Mouse (Mus musculus) B cell, adult 2 months (primary cell): ENCODE measurements at regions not wholly inside any gene's neighbourhood (a gene's known extent, or its start where the extent isn't known, plus 50 kb on each side); places are given as distances from the start of the nearest gene placed in this dataset.

Experiments used
- DNase-seq, 2 experiments: peaks; one replicate each; pipeline ENCODE4 v3.0.0; 2022

DNA sequence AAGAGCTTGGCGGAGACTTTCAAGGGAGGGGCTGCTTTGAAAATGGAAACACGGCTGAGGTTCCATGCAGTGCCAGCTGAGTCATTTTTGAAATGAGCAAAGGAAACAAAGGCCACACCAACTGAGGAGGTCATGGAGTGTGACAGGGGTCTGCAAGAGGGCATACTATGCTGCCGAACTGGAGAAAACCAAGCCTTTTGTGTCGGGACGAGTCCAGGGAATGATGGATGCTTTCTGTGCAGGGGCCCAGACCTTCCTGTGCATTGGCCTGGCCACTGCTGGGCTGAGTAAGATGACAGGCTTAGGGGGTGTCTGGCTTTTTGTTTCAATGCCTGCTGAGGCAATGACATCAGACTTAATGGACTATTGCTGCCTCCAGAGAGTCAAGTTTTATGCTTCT, 203.8 kb upstream of the Ubash3b start:
- DNase-seq = no peak

DNA sequence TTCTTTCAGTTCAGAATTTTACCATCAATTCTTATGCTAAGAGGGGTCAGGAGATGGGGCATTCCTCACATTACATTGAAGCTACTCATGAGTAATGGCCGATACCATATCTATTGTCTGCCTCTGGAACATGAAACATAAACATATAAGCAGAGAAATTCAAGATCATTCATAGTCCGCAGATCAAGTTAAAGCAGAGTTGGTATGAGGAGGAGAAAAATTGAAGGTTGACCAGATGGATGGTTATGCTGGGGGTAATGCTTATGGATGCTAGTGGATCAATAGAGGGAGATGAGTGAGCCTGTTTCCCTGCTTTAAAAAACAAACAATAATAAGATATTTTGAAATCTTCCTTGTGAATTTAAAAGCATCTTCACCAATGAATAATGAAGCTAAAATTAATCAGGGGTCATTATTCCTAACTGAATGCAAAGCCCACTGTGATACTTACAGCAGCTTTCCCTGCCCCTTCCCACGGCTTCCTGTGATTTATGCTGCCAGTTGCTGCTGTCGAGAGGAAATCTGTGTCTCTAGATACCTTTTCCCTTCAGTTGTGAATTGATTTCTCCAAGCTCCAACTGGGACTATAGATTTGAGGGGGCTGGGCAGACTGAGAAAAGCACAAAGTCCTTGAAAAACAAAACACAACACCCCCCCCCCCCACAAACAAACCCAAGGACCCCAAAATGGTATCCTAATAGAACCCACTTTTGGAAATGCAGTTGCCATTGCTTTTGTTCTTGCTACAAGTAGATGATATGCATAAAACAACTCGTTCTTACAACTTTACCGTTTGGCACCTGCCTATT, 203.1 kb upstream of the Ubash3b start:
- DNase-seq = no peak

DNA sequence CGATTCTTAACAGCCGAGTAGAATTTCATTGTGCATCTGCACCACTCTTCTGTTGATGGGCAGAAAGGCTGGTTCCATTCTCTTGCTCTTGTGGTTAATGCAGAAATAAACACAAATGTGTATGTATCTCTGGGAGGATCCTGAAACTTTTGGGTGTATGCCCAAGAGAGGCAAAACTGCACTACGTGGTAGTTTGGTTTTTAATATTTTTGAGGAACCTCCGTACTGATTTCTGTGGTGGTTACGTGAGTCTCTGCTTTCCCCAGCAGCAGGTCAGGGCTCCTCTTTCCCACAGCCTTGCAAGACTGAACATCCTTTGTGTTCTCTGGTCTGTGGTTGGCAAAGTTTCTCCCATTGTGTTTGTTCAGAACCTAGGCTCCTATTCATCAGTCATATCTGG, 198.9 kb upstream of the Ubash3b start:
- DNase-seq = no peak

DNA sequence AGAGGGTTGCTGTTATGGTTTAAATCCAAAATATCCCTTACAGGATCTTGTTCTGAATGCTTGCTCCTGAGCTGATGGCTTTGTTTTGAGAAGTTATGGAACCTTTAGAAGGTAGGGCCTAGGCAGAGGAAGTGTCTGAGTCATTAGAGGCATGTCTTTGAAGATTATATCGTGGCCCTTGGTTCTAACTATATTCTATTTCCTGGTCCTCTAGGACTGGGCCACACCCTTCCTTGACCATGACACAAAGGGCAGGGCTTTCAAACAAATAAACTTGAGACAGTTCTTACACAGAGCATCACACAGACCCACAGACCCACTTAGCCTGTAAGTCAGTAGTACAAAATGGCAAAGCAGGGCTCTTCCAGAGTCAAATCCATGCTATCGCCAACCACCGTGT, 197.8 kb upstream of the Ubash3b start:
- no peak for DNase-seq

DNA sequence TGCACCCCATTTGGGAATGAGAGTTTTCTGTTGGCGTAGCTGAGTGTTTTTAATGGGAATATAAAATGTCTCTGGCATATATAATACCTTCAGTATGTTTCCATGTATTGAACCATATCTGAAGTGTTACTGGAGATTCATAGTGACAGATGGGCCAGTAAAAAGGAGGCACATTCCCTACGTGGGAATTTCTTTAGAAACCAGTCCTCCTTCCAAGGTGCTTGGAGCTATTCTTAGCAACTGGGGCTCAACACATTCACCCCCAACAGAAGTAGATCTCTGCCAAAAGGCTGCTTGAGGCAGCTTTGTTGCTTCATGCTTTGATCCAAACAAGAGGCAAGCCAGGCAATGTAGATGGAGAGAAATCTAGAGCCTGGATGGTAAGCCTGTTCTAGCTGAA, 183.8 kb upstream of the Ubash3b start:
- DNase-seq = no peak

DNA sequence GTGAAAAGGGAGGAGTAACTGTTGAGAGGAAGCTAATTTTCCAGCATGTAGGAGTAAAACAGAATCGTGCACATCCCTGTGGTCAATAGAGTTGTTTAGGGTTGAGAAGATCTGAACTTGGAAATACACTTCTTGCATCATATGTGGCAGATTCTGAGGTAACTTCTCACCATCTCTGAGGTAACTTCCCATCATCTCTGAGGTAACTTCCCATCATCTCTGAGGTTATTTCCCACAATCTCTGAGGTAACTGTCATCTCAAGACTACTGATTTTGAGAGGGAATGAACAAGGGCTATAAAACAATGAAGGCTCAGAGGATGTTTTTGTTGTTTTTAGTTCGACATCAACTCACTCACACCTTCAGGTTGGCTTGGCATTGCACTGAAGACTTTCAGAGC, 175.9 kb upstream of the Ubash3b start:
- DNase-seq = no peak

DNA sequence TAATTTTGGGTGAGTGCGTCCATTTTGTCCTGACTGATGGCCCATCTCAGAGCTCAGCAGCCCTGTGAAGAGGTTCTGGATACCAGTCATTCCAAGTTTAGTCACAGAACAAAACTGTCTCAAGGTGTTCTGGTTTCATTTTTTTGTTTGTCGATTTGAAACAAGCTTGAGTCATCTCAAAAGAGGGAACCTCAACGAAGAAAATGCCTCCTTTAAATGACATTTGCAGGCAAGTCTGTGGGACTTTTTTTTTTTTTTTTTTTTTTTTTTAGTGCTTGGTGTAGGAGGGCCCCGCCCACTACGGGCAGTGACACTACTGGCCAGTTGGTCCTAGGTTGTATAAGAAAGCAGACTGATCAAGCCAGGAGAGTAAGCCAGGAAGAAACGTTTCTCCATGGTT, 175.3 kb upstream of the Ubash3b start:
- DNase-seq = no peak

DNA sequence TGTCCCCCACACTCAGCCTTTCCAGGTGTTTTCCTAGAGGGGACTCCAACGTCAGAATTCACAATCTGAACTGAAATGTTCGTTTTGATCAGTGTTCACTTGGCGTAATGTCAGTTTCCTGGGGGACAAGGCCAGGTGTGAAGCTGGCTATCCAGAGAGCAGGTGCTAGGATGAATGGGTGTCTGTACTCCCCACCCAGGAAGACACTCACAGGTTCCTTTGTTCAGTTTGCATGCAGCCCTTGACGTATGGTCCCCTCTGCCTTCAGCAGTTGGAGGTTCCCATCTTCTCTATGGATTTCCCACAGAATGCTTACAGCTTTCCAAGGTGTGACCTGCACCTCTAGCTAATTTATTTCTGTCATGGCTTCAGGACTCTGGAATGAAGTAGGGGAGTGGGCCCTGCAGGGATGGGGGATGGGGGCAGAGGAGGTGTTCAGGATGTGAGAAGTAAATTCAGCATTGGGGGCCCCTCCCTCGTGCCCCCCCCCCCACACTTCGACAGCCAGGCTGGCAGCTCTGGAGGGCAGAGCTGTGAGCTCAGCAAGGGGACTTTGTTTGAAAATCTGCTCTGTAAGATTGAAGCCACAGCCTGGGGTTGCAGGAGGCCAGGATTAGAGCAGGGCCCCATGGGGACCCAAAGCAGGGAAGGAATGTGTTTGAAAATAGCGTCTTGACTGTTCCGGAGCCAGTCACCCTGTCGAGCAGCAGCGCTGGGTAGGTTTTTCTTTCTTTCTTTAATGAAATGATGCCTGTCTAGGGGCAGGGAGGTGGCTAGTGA, 173.2 kb upstream of the Ubash3b start:
- no peak for DNase-seq

DNA sequence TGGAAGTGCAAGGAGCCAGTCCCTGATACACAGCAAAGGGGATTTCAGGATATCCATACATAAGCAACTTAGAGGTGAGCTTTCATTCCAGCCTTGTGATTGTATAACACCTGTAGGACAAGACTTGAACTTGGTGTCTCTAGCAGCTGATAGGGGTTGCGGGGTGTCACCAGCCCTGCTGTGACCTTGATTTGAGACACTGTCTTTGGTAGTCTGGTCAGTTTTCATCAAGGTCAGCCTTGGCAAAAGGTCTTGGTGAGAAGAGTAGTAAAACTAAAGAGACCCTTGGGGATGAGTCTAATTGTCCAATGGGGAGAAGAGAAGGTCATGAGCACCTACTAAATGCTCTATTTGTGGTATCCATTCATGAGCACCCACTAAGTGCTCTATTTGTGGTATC, 172.0 kb upstream of the Ubash3b start:
- DNase-seq = no peak

DNA sequence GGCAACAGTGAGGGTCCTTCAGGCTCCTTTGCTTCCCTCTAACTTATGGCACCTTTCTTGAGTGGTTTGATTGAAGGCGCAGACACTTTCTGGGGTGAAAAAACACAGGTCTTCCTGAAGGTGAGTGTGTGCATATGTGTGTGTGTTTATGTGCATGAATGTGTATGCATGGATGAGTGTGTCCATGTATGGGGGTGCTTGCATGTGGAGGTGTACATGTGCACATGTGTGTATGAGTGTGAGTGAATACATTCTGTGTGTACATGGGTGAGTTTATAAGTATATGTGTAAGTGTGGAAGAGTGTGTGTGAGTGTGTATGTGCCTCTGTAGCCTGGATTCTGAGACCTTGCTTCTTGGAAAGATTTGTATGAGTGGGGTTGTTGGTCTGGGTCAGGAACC, 167.5 kb upstream of the Ubash3b start:
- DNase-seq = no peak

DNA sequence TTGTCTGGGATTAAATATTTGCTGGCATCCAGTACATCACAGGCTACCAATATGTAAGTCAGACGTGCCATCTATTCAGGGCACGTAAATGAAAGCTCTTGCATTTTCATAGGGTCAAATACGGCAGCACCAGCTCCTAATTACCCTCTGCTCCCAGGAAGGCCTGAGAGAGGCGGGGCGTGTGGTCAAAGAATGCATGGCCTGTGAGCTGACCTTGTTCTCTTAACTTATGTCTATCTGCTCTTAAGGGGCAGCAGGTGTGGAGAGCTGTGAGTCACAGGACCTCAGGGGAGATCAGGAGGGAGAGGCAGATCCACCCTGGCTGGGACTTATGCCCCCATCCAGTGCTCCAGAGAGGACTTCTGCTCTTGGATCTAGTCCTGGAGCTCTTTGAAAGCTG, 167.0 kb upstream of the Ubash3b start:
- DNase-seq = no peak

DNA sequence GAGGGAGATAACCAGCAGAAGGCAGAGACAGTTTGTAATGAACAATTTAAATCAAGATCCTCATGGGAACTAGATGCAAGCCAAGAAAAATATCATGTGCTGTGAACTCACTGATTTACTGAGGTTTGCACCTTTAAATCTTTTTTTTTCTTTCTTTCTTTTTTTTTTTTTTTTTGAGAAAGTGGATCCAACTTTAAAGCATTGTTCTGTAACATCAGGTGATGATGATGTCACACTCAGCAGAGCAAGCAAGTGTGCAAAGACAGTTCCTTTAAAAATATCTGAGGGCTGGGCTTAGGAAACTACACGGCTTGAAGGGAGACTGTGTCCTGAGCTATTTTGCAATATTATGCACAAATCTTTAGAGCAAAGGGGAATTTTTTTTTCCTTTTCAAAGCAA, 166.6 kb upstream of the Ubash3b start:
- no peak for DNase-seq

DNA sequence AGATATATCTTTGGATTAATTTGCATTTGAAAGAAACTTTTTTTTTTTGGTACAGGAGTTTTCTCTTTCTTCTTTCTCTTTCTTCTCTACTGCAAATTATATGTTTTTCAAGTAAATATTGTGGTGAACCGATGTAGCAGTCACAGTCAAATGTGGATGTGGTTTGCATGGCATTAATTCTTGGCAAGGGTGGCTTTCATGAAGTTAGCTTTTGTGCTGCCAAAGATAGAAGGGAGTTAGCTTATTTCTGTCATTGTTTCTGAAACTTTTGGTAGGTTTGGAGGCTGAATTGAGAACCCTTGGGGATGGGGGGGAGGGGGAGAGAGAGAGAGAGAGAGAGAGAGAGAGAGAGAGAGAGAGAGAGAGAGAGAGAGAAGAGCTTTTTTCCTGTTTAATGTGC, 166.1 kb upstream of the Ubash3b start:
- DNase-seq = no peak

DNA sequence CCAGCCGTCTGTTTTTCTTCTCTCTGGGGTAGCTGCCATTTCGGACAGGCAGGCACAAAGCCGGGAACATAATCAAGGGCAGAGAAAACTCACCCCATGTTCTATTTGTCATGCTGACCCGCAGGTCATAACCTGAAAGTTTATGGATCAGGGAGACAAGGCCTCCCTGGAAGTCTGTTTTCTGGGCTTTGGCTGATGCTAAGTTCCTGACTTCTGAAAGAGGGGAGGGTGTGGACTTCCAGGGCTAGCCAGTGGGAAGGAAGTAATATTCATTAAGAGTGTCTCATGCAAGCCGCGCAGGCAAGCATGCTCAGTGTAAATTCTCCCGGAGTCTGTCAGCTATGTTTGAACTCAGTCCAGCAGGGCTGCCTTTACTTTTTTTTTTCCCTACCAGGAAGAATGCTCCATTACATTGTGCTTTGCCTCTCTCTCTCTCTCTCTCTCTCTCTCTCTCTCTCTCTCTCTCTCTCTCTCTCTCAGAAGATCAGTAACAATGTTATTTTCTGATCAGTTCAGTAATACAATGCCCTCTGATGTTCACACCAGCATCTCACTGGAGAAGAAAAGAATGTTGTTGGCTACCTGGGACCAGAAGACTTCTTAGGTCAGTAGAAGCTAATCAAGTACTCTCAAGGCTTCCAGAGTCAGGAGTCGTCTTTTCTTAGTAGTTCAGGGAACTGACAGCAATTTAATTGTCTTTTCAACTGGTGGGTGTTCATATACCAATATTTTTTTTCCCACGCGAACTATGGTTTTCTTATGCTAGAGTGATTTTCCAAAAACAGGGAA, 165.5 kb upstream of the Ubash3b start:
- no peak for DNase-seq

DNA sequence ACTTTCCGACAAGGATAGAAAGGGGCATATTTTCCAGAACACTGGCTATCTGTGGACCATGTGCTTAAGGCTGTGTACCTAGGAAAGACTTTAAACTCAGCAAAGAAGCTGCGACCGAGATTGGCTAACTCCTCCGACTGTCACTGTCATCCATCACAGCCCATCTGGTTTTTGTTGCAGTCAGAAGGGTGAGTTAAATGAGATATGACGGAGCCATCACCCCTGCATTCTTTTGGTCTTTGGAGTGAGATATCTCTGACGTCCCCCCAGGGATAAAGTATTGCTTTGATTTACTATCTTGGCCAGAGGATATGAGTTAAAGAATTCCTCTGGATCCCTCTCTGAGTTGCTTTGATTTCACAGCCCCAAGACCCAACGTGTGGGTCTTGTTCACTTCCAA, 160.0 kb upstream of the Ubash3b start:
- no peak for DNase-seq

DNA sequence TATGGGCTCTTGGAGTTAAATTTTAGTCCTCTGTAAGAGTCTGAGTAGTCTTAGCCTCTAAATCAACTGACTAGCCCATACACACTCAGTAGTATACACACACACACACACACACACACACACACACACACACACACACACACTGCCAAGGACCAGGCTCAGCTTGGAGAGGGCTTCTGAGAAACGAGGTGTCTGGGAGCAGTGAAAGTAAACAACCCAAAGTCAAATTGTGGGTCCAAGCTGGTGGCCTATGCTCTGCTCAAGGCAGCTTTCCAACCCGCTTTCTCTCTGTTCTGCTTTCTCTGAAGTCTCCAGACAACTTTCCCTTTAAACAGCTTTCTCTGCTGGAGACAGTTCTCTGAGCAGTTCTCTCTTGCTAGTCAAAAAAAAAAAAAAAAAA, 157.6 kb upstream of the Ubash3b start:
- DNase-seq = no peak

DNA sequence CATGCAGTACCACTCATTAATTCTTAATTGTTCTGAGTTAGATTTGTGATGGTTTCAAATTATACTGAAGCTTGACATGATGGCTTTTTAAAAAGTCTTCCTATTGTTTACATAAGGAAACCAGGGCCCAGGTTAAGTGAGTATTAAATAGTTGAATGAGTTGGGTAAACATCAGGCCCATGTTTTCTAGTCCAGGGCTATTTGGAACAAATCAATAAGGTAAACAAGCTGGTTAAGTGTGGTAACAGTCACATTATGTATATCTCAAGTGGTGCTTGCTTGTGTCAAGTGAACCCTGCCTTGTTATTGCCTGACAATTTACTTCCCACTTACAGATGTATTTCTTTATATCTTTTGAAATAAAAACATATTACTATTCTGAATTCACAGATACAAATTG, 144.7 kb upstream of the Ubash3b start:
- DNase-seq = no peak

DNA sequence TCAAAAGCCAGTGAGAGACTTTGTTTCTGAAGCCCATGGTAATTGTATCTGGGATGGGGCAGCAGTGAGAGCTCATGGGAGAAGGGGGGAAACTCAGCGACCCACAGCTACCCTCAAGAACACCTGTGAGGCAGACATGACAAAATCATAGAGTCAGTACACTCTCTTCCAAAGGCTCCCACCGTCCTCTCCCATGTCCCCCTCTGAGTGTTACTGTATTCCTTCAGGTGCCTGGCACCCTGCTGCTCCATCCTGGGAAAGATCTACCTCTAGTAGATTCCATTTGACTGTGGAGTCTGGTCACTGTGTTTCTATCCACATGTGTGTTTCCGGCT, 142.0 kb upstream of the Ubash3b start:
- DNase-seq = no peak

DNA sequence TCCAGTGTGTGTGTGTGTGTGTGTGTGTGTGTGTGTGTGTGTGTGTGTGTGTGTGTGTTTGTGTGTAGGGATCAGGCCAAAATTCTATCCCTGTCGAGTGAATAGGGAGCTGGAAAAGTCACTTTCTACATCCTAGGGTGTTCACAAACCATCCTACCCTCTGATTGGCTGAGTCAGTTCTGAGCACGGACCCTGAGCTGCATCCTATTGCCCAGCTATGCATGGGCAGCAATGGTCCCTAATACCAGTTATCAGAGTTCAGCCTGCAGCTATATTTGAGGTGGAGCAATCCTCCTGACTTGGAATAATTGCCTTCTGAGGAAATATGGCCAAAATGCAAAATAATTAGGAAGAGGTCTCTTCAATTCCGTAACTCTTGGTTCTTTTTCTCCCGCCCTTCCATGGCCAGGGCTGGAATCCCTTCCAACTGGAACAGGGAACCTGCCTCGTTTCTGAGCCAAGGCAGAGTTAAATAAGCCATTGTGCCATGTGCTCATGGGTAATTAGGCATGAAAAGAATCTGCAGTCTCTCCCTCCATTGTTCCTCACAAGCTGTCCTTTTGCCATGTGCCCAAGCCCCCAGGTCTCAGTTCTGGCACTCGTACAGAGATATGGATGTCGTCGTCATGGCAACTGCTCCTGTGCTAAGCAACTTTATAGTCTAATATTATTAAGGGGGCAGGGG, 141.5 kb upstream of the Ubash3b start:
- no peak for DNase-seq

DNA sequence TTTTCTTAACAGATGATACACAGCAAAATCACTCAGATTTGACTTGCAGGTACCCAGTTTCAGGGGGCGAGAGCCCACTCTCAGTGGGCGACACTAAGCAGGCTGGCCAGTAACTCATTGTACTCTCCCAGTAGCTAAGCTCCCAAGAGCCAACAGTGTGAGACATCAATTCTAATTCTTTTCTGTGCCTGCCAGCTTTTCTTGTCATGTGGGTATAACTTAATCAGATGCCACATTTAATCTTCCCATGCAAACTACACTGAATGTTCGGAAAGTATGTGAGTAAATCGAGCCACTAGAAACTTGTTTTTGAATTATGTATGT, 124.6 kb upstream of the Ubash3b start:
- no peak for DNase-seq

DNA sequence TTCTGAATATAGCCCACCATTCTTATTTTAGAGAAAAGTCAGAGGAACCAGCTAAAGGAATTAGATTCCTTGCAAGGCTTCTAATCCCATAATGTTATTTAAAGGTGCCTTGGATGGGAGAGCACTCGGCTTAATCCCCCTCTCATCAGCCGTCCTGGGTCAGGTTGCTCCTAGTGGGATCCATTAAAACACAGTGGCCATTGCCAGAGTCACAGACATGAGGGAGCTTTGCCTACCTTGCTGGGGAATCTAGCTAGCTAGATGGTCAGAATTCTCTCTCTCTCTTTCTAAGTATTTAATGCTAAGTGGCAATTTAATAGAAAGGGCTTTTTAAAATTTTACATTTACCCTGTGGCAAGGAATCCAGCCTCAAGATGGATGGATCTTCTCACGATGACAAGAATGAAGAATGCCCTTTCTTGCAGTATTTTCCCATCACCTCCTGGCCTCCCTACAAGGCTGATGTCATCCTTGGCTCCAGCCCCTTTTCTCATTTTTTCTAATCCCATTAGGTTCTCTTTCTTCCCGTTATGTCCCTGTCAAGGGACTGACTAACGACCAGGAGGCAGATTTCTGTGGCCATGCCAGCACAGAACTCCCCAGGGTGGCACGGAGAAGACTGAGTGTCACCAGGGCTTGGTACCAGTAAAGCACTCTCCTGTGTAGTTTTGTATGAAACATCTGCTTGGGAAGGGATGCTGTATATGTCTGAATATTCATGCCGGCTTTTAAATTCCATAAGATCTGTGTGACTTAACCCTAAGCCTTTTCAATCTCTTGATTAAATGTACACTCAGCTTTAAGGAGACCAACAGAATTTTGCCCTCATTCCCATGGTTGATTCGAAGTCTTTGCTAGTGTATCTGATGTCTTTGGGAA, 124.0 kb upstream of the Ubash3b start:
- DNase-seq = no peak

DNA sequence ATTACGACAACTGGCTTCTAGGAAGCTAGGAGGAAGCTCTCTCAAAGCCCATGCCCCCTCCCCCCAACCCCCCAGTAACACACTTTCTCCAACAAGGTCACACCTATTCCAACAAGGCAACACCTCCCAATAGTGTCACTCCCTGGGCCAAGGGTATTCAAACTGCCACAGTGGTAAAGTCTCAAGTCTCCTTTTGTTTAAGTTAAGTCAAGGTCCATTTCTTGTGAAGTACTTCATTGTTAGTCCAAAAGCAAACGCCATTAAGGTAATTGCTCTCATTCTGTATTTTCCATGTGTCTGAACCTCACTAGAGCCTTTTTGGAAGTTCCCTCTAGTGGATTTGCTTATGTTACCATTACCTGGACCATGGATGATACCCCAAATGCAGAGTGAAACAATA, 116.2 kb upstream of the Ubash3b start:
- no peak for DNase-seq
